Mouse (Mus musculus) olfactory bulb, adult 2 months (tissue): ENCODE results near the gene Arl6ip5.

Source experiments
- CTCF ChIP-seq: fragments of 200-500 bp; IDR thresholded peaks from 2 replicates; pipeline ENCODE4 v1.5.1; 2012; ENCODE audit warnings: low read depth, mild to moderate bottlenecking, low read length, moderate library complexity; ENCODE audit not compliant: insufficient read depth
- POLR2A ChIP-seq: fragments of 200-500 bp; IDR thresholded peaks from 2 replicates; pipeline ENCODE4 v1.6.1; 2012; ENCODE audit warnings: mild to moderate bottlenecking, low read depth, low read length, moderate library complexity; ENCODE audit not compliant: insufficient read depth

GRCm38 (mm10) chr6:97240092-97240491, 29.6 kb downstream of the Arl6ip5 start:
- TF ChIP-seq CTCF (no peak), POLR2A (no peak)
